Mouse (Mus musculus) leukemia stem cell, adult 10-12 weeks (primary cell): ENCODE measurements around the gene Catsper2. TPM values are rescaled to one million over a fixed set of nuclear protein-coding genes. Genes with fewer than 3 reads are reported as not detected.

ENCODE experiments used
- polyA plus RNA-seq: library from polyadenylated mRNA; stranded (reverse); fragments of >175 nt; gene quantifications from 2 replicates; pipeline ENCODE4 v1.2.3, GENCODE M21; 2012; ENCODE audit warnings: low replicate concordance

The Catsper2 gene
- 0.23 and 0.27 TPM in 2 replicates for polyA plus RNA-seq

DNA sequence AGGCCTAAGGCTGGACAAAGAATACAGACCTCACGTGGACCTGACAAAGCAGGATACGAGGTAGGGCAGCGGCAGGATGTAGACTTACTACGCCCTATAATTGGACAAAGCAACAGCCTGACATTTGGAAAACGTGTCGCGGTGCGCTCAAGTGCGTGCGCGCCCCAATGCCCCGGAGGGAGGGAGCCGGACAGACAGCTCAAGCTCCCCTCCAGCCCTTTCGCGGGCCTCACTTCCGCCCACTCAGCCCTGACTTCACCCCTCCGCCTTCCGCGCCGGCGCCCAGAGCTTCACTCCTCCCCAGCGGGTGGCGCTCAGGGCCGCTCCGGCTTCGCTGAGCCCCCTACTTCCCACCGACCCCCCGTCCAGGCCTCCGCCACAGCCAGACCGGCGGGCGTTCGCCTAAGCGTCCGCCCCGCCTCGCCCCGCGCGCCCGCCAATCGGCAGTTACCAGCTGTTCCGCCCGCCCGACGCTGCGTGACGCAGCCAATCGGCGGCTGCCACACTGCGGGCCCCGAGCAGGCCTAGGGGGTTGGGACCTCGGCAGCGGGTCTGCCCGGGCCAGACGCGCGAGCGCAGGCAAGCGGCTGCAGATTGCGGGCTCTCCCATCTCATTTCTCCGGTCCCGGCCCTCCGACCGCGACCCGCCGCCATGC, at the start of gene Catsper2, which contains the start of gene Pdia3:
Gene Catsper2 (minus strand): TSS at position 406 of the 656 bp plus-strand sequence.
Gene Pdia3 (plus strand): TSS at position 389 of the 656 bp plus-strand sequence.

DNA sequence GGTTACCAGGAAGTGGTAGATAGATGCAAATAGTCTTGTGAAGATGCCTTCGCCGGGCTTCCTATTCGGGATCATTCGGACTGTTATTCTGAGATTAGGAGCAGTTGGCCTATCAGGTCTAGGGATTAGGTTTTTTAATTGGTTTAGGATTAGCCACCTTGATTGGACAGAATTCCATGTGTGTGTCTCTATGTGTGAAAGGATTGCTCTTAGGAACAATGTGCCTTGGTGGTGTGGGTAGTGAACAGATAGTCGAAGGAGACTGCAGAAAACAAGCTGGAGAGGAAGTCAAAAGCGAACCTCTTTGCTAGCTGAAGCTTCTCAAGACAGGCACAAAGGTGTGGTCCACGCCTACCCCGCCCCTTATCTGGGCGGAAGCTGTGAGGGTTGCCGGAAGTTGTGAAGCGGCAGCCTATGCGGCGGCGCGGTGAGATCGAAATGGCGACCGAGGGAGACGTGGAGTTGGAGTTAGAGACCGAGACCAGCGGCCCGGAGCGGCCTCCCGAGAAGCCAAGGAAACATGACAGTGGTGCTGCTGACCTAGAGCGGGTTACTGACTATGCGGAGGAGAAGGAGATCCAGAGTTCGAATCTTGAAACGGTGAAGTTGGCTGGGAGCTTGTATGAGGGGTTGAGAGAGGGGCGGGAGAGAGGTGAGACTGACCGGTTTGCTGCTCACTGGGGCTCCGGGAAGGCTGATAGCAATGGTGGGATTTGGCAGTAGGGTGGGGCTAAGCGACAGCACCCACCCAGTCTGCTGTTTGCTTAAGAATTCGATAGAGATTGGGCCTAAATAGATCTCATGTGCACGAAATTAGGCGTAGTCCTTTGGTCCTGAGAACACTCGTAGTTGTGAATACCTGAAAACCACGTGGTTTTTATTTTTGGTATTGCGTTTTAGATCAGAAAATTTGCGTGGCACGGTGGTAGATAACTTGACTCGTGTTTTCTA, 43.4 kb upstream of the Catsper2 start, which contains the start of gene Serinc4:
Gene Serinc4 (minus strand): TSS at position 90 of the 951 bp plus-strand sequence.

DNA sequence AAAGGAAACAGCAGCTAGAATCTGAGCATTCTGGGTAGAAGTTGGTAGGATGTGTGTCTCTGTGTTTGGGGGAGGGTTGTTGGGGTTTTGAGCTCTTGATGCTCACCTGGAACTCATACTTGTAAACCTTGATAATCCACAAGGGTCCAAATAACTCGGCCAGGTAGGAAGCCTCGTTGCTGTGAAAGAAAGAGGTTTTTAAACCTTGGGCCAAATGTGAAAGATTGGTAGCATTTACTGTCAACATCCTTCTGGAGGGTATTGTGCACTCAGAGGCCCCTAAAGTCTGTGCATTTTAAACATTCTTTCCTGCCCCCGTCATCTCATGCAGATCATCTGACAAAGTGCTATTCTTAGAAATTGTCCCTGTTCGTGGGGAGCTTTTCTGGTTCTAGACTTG, 39.4 kb upstream of the Catsper2 start, which contains the start of gene Hypk:
Gene Hypk (plus strand): TSS at position 301 of the 400 bp plus-strand sequence.

DNA sequence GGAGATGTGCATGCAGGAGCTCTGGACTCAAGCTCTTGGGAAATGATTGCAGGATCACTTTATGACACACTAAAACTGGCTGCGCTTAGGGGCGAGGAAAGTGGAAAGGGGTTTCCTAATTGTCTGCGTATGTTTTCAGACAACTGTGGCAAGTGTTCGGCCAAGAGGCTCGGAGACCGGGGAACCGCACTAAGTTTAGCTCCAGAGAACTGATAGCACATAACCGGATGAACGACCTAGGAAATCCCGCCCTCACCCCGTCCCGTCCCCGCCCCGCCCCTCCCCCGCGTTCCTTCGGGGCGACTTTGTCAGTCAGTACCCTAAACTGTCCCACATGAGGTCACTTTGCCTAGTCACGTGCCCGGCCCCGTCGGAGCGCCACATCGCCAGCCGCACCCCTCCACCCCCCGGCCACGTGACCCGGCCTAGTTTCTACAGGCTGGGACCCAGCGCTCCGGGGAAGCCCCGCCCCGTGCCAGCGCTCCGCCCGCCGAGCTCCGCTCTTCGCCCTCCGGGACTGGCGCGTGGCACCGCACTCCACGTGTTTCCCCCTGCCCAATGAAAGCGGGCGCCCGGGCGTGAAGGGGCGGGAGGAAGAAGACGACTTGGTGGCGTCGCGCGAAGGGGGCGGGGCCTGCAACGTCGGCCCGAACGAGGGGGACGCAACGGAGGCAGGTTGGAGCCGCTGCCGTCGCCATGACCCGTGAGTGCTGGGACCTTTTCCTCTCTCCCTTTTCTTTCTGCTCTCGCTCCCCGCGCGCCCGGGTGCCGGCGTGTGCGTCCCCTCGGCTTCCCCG, 35.3 kb upstream of the Catsper2 start, which contains the start of gene Serf2:
Gene Serf2 (plus strand): TSS at position 457 of the 797 bp plus-strand sequence.

DNA sequence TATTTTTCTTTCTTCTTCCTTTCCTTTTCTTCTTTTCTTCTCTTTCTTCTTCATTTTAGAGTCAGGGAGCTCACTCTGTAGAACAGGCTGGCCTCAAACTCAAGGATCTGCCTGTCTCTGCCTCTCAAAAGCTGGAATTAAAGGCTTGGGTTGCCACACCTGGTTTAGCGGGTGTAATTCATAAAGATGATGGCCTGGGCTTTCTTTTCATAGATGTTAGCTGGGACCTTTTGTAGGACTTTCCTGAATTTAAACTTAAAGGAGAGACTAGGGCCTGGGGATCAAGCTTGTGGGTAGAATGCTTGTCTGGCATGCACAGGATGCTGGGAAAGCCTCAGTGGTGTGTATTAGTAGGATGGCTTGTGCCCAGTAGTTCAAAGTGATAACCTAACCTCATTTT, 30.6 kb upstream of the Catsper2 start, which contains the start of gene Ell3:
Gene Ell3 (minus strand): TSS at position 101 of the 400 bp plus-strand sequence.

DNA sequence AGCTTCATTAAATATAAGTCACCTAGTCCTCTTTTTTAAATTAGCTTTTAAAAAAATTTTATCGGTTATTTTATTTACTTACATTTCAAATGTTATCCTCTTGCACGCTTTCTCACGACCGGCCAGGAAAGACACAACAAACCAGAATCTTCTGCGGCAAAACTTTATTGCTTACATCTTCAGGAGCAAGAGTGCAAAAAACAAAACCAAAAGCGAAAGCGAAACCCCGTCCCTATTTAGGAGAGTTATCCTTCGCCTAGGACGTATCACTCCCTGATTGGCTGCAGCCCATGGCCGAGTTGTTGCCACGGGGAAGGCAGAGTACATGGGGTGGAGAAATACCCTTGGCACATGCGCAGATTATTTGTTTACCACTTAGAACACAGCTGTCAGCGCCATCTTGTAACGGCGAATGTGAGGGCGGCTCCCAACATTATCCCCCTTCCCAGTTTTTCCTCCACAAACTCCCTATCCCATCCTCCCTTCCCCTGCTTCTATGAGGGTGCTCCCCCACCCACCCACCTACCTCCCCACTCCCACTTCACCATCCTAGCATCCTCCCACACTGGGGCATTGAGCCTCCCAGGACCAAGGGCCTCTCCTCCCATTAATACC, 26.5 kb downstream of the Catsper2 start, which contains the start of gene Strc:
Gene Strc (minus strand): TSS at position 208 of the 615 bp plus-strand sequence.

DNA sequence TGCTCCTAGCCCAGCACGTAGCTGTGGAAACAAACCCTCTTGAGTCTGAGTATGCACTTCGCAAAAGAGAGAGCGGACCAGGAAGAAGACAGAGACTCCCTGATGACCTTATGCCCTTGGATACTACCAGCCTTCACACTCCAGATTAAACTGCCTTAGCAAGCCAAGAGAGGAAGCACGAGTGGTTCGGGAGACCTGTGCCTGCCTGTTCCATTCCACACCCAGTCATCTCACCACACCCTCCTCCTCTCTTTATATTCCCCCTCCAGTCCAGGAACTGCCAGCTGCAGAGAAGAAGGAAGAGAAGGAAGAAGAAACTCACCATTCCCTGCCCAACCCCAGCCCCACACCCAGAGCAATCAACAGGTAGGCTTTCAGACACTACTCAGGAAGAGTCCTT, 56.1 kb downstream of the Catsper2 start, which contains the start of gene Ckmt1:
Gene Ckmt1 (plus strand): TSS at position 221 of the 400 bp plus-strand sequence.

DNA sequence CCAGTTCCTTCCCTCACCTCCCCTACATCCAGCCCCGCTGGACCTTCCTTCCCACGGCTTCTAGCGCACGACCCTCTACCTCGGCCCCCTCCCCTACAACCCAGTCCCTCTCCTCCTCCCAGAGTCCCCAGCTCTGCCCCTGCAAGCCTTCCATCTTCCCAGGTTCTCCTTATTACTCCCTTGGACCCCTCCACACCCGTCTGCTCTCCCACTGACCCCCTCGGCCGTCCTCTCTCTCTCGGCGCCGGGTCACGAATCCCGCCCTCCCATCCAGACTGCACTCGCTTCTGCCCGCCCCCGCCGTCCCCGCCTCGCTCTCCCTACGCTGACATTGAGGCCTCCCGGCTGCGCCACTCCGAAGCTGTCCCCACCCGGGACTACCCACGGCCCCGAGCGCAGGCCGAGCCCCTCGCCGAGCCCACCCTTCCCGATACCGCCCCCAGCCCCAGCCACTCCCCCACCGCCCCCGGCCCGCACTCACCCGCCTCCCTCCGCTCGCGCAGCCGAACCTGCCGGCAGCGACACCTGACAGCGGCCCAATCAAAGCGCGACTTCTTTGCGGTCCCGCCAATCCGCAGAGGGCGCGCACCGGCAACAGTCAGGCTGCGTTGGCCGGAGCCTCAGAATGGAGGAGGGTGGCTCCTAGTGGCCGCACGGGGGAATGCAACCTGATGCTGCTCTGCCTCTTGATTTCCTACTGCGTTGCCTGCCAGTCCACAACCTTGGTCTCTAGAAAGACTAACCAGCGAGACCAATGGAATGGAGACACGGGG, 58.6 kb downstream of the Catsper2 start, which contains the start of gene Ppip5k1:
Gene Ppip5k1 (minus strand): TSS at position 577 of the 773 bp plus-strand sequence.

Other genes with a start within 250 kb of the Catsper2 start
- 4.2 and 28.8 TPM in 2 replicates for gene Tubgcp4, start 243.1 kb downstream of the Catsper2 start, polyA plus RNA-seq
- 12.7 and 13.2 TPM in 2 replicates for gene Zscan29, start 242.7 kb downstream of the Catsper2 start, polyA plus RNA-seq
- gene Trp53bp1, start 142.4 kb downstream of the Catsper2 start, polyA plus RNA-seq: 7.3 and 7.4 TPM in 2 replicates
- gene Map1a, start 124.2 kb downstream of the Catsper2 start, polyA plus RNA-seq: 2.3 and 2.7 TPM in 2 replicates
- 5.3 and 6.3 TPM in 2 replicates for gene Ppip5k1, start 58.4 kb downstream of the Catsper2 start, polyA plus RNA-seq
- gene Ckmt1, start 56.1 kb downstream of the Catsper2 start, polyA plus RNA-seq: not detected in 2 replicates
- gene Strc, start 26.6 kb downstream of the Catsper2 start, polyA plus RNA-seq: not detected in 2 replicates
- 1,200 and 1,371 TPM in 2 replicates for gene Pdia3, start within 50 bp of the Catsper2 start, polyA plus RNA-seq
- 0.35 and 2.2 TPM in 2 replicates for gene Ell3, start 30.5 kb upstream of the Catsper2 start, polyA plus RNA-seq
- gene Serf2, start 35.4 kb upstream of the Catsper2 start, polyA plus RNA-seq: 84.7 and 137 TPM in 2 replicates
- gene Hypk, start 39.5 kb upstream of the Catsper2 start, polyA plus RNA-seq: 6.8 and 26.9 TPM in 2 replicates
- gene Serinc4, start 43.0 kb upstream of the Catsper2 start, polyA plus RNA-seq: 0.08 TPM in 1 of 2 replicates, not detected in the other
- gene Mfap1b, start 60.3 kb upstream of the Catsper2 start, polyA plus RNA-seq: 0.90 and 2.2 TPM in 2 replicates
- 0.27 and 3.3 TPM in 2 replicates for gene Mfap1a, start 92.9 kb upstream of the Catsper2 start, polyA plus RNA-seq
- gene Wdr76, start 92.9 kb upstream of the Catsper2 start, polyA plus RNA-seq: 0.62 and 1.0 TPM in 2 replicates